Mouse (Mus musculus) kidney, adult 8-10 months (tissue): ENCODE results near the gene Chrna9.

ENCODE experiments used
- DNase-seq, 2 experiments: peaks; one replicate each; pipeline ENCODE4 v3.0.0; 2022

Chrna9 gene

DNA sequence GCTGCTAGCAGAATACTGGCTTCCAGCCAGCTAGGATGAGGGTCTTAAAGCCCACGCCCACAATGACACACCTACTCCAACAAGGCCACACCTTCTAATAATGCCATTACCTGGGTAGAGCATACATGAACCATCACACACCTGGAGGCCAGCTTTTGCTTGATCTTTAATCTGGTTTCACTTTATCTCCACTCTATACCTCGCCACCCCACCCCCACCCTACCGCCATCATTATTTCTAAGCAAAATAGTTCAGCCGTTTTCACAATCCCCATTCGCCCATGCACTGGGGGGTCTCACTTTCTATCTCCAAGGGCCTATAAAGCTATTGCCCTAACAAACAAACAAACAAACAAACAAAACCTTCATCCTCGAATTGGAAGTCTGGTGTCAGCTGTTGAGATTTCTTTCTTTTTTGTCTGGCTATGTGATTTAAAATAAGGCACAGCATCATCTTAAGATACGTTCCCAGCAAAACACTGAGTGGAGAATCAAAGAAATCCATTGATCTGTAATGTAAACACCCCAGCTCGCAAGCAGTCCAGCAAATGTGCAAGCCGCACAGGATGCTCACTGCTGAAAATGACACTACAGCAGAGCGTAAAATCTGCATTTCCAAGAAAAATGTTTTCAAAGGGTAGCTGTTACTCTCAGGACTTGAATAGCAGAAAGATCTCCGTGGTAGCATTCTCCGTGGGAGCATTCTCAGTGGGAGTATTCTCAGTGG, 13.9 kb upstream of the Chrna9 start:
- no peak for DNase-seq

GRCm38 (mm10) chr5:65921477-65922138, 13.1 kb upstream of the Chrna9 start:
- DNase-seq: no peak

DNA sequence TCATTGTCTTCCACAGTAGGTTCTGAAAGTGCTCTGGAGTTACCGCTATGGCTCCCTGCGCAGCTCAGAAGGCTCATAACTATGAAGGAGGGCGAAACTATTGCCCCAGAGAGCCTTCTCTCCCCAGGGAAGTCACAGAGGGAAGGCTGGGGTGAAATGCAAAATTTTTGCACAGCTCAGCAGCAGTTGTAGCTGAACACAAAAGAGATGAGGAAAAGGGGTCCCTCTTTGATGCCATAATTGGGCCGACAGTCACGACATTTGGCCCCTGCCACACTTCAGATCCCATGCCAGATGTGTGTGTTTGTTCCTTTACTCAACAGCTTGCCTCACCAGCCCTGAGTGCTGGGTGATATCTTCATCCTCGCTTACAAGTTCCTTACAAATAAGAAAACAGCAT, 8.1 kb upstream of the Chrna9 start:
- DNase-seq: no peak

GRCm38 (mm10) chr5:65929162-65929561, 5.6 kb upstream of the Chrna9 start:
- DNase-seq: no peak

GRCm38 (mm10) chr5:65930171-65930570, 4.5 kb upstream of the Chrna9 start:
- DNase-seq: peak; percentile 19 to 21

- no peak for DNase-seq
Measured at GRCm38 (mm10) chr5:65933258-65933657, 1.5 kb upstream of the Chrna9 start.

DNA sequence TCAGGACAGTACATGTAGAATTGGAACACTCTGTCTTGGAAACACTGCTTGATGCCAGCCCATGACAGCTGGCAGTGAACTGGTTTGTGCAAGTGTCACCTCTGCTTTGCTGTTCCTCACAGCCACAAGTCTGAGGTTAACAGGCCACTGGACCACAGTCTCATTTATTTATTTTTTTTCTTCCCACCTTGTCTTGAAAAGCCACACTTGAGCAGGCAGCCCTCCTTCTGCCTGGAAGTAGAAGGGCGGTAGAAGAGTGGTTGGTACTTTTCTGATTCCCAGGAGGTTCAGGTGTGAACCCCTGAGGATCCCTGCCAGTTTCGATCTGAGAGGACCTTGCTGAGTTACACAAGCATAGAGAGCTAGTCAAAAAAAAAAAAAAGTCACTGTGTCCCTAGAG, 957 bp upstream of the Chrna9 start:
- no peak for DNase-seq

GRCm38 (mm10) chr5:65937011-65937726, 2.4 kb downstream of the Chrna9 start:
- no peak for DNase-seq

DNA sequence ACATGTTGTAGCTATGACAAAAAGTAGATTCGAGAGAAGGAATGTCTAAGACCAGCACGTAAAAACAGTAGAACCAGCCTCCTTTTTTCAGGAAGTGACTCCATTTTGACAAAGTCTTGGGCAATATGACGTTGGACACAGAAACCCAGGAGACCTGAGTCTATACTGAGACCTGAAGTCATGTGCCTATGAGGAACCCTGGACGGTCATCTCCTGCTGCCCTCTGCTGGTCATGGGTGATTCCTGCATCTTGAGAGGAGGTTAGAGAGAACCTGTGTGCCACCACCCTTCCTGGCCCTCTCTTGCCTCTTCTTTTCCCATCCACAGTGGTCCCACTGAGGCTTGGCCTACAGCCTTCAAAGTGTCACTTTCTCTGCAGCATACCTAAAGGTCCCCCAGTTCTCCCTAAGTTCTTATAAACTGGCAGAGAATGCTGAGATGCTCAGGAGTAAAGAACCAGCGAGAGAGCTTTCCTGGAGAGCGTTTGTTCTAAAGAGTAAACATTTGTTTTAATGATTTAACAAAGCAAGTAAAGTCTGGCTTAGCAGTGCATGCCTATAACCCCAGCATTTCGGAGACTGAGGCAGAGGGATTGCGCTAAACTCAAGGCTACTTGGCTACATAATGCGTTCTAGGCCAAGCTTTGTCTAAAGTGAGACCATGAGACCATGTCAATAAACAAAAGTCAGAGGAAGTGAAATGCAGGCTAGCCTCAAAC, 3.4 kb downstream of the Chrna9 start:
- DNase-seq: peak; percentile 63 to 85

- DNase-seq: no peak
Measured at GRCm38 (mm10) chr5:65941145-65941544, 6.4 kb downstream of the Chrna9 start.

GRCm38 (mm10) chr5:65949822-65950221, 15.1 kb downstream of the Chrna9 start:
- DNase-seq: no peak

- peak in 1 of 2 experiments; percentile 10 for DNase-seq
Measured at GRCm38 (mm10) chr5:65950236-65950635, 15.5 kb downstream of the Chrna9 start.

- DNase-seq: no peak
Measured at GRCm38 (mm10) chr5:65950679-65951512, 16.2 kb downstream of the Chrna9 start.

DNA sequence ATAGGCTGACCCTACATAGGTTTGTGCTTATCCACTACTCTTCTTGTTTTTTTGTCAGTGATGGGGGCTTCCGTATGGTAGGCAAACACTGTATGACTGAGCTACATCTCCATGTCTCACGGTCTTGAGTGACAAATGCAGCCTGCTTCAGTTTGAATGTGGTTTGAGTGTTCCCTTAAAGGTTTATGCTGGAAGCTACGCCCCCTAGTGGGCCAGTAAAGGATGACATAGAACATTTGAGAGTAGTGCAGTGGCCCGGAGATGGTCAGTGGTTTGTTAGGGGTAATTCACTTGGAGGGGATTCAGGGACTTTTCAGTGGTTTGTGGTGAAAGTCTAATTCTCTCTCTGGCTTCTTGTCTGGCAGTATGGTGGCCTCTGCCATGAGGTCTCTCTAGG, 16.8 kb downstream of the Chrna9 start:
- no peak for DNase-seq

- no peak for DNase-seq
Measured at GRCm38 (mm10) chr5:65954130-65955080, 19.7 kb downstream of the Chrna9 start.

DNA sequence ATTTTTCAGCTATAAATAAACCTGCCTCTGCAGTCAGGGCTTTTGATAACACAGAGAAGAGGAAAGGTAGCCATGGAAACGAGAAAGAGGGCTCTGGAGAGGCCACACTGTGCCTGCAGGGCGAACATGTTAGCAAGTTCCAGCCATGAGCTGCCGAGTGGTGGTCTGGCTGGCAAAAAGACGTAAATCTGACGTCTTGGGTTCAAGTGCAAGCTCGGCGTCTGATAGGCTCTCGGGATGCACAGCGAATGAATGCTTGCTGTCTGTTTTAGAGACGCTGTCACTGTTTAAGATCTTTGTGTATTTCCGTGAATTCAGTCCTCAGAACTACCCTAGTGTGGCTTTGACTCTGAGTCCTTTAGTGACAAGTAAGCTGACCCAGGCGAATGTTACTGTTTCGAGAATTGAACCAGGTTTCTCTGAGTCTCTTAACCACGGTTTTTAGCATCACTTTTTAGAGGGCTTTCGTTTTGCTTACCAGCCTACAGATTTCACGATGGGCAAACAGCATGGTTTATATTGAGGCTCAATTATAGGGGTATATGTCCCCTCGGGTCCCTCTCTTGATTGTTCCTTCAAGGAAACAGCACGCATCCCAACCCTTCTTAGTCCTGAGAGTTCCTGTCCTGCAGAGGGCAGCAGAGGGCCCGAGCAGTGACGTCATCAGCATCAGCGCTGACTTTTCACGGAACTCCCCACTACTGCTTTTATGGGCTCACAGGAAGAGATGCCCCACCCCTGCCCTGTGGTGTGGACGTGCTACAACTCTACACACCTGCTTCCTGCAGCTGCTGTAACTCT, 20.8 kb downstream of the Chrna9 start:
- DNase-seq: peak; percentile 70 to 87

GRCm38 (mm10) chr5:65956144-65957008, 21.7 kb downstream of the Chrna9 start:
- DNase-seq: no peak

DNA sequence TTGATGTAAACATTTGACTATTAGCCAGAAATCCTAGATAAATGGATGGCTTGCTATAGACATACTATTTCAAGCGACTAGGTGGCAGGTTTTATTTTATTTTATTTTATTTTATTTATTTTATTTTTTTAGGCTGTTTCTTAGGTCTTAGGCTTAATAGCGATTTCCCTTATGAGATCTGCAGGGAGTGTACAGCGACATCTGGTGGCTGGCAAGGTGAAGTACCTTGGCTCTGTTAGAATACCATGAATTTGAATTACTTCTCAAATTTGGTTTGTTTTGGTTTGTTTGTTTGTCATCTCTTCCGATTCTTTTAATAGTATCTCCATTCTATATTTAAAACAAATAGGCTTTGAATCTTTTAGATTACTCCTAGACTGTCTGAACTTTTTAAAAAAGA, 23.9 kb downstream of the Chrna9 start:
- peak in 1 of 2 experiments; percentile 29 for DNase-seq
